Mouse (Mus musculus) heart, adult 2 months (tissue): ENCODE results near the gene Zdhhc14.

Experiments used
- CTCF ChIP-seq: fragments of 200-600 bp; IDR thresholded peaks from 2 replicates; pipeline ENCODE4 v1.8.1; 2022; ENCODE audit warnings: antibody characterized with exemption, mild to moderate bottlenecking, moderate library complexity
- EP300 ChIP-seq: fragments of 200-500 bp; IDR thresholded peaks from 2 replicates; pipeline ENCODE4 v1.6.1; 2011; ENCODE audit warnings: low read depth, low read length, control low read depth; ENCODE audit not compliant: insufficient read depth
- POLR2A ChIP-seq: fragments of 200-500 bp; IDR thresholded peaks from 2 replicates; pipeline ENCODE4 v1.6.1; 2011; ENCODE audit warnings: mild to moderate bottlenecking, low read depth, low read length, control low read depth; ENCODE audit not compliant: insufficient read depth

DNA sequence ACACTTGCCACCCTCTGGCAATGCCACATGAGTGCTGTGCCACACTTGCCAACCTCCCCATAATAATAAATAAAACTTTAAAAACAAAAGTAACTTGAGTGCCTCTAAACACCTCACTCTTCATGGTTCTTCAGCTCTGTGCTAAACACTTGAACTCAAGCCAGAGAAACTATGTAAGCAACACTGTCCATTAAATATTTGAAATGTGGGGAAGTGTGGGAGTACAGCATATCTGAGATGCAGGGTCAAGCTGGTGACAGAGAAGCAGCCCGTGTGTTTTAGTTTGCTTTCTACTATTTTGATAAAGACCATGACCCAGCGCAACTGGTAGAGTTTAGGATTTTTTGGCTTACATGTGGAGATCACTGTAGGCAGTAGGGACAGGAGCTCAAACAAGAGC, 100.7 kb downstream of the Zdhhc14 start:
- TF ChIP-seq CTCF (no peak), EP300 (no peak), POLR2A (no peak)
